Mouse (Mus musculus) liver, adult 2 months (tissue): ENCODE results near the gene Pcnx. TPM values are rescaled to one million over a fixed set of nuclear protein-coding genes. Genes with fewer than 3 reads are reported as not detected.

Experiments used
- DNase-seq: peaks from one replicate; pipeline ENCODE4 v3.0.0-alpha.2; 2011; ENCODE audit warnings: low read depth, low spot score; ENCODE audit errors: extremely low read depth
- H3K27ac ChIP-seq: fragments of 200-500 bp; replicated peaks from 2 replicates; pipeline ENCODE4 v1.5.1; 2012; ENCODE audit warnings: low read depth, mild to moderate bottlenecking, control low read depth, inconsistent platforms, low read length; ENCODE audit not compliant: insufficient read depth
- H3K27me3 ChIP-seq: fragments of 200-500 bp; 2 replicates; pipeline ENCODE4 v1.6.1; 2012; ENCODE audit warnings: mild to moderate bottlenecking, moderate library complexity, low read length, inconsistent platforms; ENCODE audit not compliant: control insufficient read depth, insufficient read depth
- H3K36me3 ChIP-seq: fragments of 200-500 bp; 2 replicates; pipeline ENCODE4 v1.6.1; 2012; ENCODE audit warnings: low read length, inconsistent platforms; ENCODE audit not compliant: control insufficient read depth, insufficient read depth
- H3K4me1 ChIP-seq: fragments of 200-500 bp; 2 replicates; pipeline ENCODE4 v1.6.1; 2011; ENCODE audit warnings: low read length; ENCODE audit not compliant: control insufficient read depth, insufficient read depth
- H3K4me3 ChIP-seq: fragments of 200-500 bp; 2 replicates; pipeline ENCODE4 v1.5.1; 2011; ENCODE audit warnings: low read depth, mild to moderate bottlenecking, control low read depth, low read length, moderate library complexity; ENCODE audit not compliant: insufficient read depth
- H3K79me2 ChIP-seq: fragments of 200-500 bp; 2 replicates; pipeline ENCODE4 v1.6.1; 2012; ENCODE audit warnings: inconsistent platforms, mild to moderate bottlenecking, low read length, moderate library complexity; ENCODE audit not compliant: control insufficient read depth, insufficient read depth
- H3K9ac ChIP-seq: fragments of 200-500 bp; 2 replicates; pipeline ENCODE4 v1.6.1; 2012; ENCODE audit warnings: low read depth, mild to moderate bottlenecking, control low read depth, inconsistent platforms, low read length
- CTCF ChIP-seq: fragments of 200-500 bp; IDR thresholded peaks from 2 replicates; pipeline ENCODE4 v1.5.1; 2011; ENCODE audit warnings: low read depth, low read length, control low read depth
- POLR2A ChIP-seq: fragments of 200-500 bp; IDR thresholded peaks from 2 replicates; pipeline ENCODE4 v1.6.1; 2011; ENCODE audit warnings: low read length, control low read depth; ENCODE audit not compliant: insufficient read depth; ENCODE audit errors: extremely low read depth
- WGBS: fragments of 180-500 bp; shearing (Covaris S2); methylation state at CpG from one replicate; pipeline ENCODE4 v1.1.7; 2018; 5-methylcytosine and 5-hydroxymethylcytosine counted together
- polyA plus RNA-seq: library from polyadenylated mRNA; depleted of rRNA; stranded (reverse); fragments of >200 nt; gene quantifications from 2 replicates; pipeline ENCODE4 v1.2.3, GENCODE M21; 2012
- total RNA-seq: library from RNA; depleted of rRNA; stranded (reverse); fragments of >200 nt; gene quantifications from 2 replicates; pipeline ENCODE4 v1.2.3, GENCODE M21; 2014

Gene Pcnx
- total and polyA plus RNA-seq, 2 experiments, result 10.6 to 14.5 TPM

DNA sequence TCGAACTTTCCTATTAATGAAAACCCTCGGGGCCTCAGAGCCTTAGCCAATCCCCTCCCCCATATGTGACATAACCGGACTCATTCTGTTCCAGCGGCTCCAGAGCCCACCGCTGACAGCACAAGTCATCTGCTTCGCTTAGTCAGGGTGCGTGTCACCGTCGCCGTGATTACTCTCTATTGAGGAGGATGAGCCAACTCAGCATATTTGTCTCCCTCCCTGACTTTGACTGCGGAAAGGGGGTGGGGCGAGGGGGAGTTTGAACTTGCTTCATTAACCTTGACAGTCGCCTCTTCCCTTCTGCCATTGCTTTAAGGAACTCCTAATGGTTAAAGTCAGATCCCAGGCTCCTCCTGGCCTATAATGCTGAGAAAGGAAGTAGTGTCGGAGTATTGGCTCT lies 14.8 kb upstream of the Pcnx start:
- Histone ChIP-seq H3K79me2 (no peaks in the 10 kb centered on the region), H3K4me1 (no peaks in the 10 kb centered on the region), H3K4me3 (no peak overlapping the region), H3K9ac (no peak overlapping the region), H3K27ac (no peak overlapping the region), H3K36me3 (no peaks in the 10 kb centered on the region), H3K27me3 (no peaks in the 10 kb centered on the region; the same call in 1 of the 2 replicates)
- TF ChIP-seq CTCF (no peak), POLR2A (no peak)
- DNase-seq, result no peak
- WGBS, result 34% methylated on average over 14 of the region's 14 CpGs

DNA sequence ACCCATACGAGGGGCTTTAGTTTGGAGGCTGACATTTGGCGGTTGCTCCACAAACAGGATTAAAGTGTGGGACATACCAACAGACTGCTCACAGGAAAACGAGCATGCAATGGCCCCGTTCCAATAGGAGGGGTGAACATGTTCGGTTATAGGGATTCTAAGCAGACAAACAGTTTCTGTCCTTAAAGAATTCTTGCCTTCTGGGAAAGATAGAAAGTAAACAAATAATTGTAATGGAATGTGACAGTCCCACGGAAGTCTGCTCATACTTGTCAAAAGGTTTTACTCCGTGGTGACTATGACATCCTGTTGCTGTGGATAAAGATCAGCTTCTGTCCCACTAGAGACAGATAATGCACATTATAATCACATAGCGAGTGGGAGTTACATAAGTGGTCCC lies 10.2 kb upstream of the Pcnx start:
- Histone ChIP-seq H3K4me1 (no peaks in the 10 kb centered on the region), H3K4me3 (no peak overlapping the region), H3K9ac (no peak overlapping the region), H3K36me3 (no peaks in the 10 kb centered on the region), H3K27me3 (no peaks in the 10 kb centered on the region), H3K79me2 (no peaks in the 10 kb centered on the region), H3K27ac (no peak overlapping the region)
- DNase-seq, result no peak
- TF ChIP-seq CTCF, result no peak
- no peak for TF ChIP-seq POLR2A
- WGBS, result 69% methylated on average over 8 of the region's 8 CpGs

DNA sequence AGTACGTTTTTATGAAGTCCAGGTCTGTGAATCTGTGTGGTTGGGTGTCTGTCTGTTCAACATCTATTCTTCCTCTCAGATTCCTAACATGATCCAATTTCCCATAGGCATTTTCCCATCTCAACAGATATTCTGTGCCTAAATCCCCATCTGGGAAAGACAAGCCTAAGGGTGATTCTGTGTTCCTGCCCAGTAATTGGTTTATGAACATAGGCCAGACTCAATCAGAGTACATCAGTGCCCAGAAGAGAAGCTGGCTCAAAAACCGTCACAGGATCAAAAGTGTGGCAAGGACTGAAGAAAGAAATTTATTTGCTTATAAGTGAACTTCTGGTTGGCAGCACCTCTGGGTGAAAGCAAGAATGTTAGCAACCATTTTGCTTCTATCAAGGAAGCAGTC lies 7.3 kb upstream of the Pcnx start:
- no peak overlapping the region for H3K27ac ChIP-seq
- WGBS, result 89% methylated on average over 2 of the region's 2 CpGs
- TF ChIP-seq CTCF (no peak), POLR2A (no peak)
- H3K36me3 ChIP-seq, result no peaks in the 10 kb centered on the region
- no peak for DNase-seq
- H3K4me3 ChIP-seq, result no peak overlapping the region
- no peaks in the 10 kb centered on the region for H3K79me2 ChIP-seq
- H3K9ac ChIP-seq, result no peak overlapping the region
- H3K27me3 ChIP-seq, result no peaks in the 10 kb centered on the region
- peaks cover 5% of the 10 kb centered on the region for H3K4me1 ChIP-seq

DNA sequence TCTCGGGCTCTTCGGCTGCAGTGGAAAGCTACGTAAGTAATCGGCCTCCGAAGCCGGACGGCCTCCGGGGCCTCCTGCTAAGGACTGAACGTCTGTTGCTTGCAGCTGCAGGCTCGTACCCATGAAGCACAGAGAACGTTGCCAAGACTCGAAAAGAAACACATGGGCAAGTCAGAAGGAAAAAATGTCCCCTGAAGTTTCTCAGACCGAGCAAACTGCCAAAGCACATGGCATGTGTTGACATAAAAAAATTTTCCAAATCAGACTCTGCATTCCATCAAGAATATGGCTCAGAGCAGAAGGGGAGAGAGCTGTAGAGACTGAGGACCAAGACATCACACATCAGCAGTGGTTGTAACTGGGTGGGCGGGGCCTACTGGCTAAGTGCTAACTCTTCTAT lies 6.8 kb upstream of the Pcnx start:
- DNase-seq, result no peak
- Histone ChIP-seq H3K9ac (no peak overlapping the region), H3K27me3 (no peaks in the 10 kb centered on the region), H3K4me1 (peaks cover 5% of the 10 kb centered on the region), H3K36me3 (no peaks in the 10 kb centered on the region), H3K27ac (no peak overlapping the region), H3K4me3 (no peak overlapping the region), H3K79me2 (no peaks in the 10 kb centered on the region)
- 92% methylated on average over 14 of the region's 14 CpGs for WGBS
- no peak for TF ChIP-seq CTCF
- TF ChIP-seq POLR2A, result no peak

DNA sequence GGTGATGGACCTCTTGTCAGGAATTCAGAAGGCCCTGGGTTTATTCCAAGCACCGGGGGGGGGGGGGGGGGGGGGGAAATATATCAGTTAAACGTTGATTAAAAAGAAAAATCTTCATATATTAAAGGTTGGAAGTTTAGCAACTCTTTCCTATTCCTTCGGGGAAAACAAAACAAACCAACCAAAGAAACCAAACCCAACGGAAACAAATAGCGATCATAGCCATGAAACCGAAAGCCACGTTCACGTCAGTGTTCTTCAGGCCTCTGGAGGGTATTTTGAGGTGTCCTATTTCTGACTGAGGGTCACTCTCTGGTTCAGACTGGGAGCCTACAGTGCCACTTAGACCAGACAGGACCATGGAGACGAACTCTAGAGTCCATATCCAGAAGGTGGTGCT lies 6.3 kb upstream of the Pcnx start:
- TF ChIP-seq CTCF (no peak), POLR2A (no peak)
- Histone ChIP-seq H3K27ac (no peak overlapping the region), H3K4me3 (no peak overlapping the region), H3K27me3 (no peaks in the 10 kb centered on the region), H3K79me2 (no peaks in the 10 kb centered on the region), H3K9ac (no peak overlapping the region), H3K4me1 (peaks cover 5% of the 10 kb centered on the region), H3K36me3 (no peaks in the 10 kb centered on the region)
- no peak for DNase-seq
- 87% methylated on average over 8 of the region's 9 CpGs for WGBS

DNA sequence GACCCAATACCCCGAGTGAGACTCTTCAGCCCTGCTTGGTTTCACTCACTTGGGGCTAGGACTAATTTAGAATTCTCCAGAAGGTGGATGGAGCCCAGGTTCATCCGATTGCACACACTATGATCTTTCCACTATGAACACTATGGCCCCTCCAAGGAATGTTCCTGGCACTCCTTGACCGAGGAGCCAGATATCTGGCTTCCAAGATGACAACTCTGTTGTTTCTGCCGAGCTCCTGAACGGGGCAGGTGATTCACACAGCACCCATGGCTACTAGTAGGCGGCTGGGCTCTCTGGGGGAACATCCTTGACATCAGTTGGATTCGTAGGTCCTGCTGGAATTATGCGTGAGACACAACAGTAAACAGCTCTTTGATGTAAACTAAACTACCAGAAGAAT lies 4.8 kb upstream of the Pcnx start:
- 86% methylated on average over 8 of the region's 8 CpGs for WGBS
- Histone ChIP-seq H3K36me3 (no peaks in the 10 kb centered on the region), H3K4me1 (peaks cover 5% of the 10 kb centered on the region), H3K9ac (no peak overlapping the region), H3K79me2 (no peaks in the 10 kb centered on the region), H3K27ac (no peak overlapping the region), H3K4me3 (no peak overlapping the region), H3K27me3 (no peaks in the 10 kb centered on the region)
- TF ChIP-seq CTCF, result no peak
- no peak for TF ChIP-seq POLR2A
- DNase-seq, result no peak
